Comparison of ENCODE assay signal across 12 mouse cellular contexts in genomic region chr2:21059618-21060346, GRCm38 (mm10).
DNase-seq lines count a peak whose midpoint lies in the region; ATAC-seq and TF ChIP-seq lines count a peak whose summit lies in the region.
"Had no signal": no experiment of that assay in that cellular context is flagged by ENCODE, and none has a peak within 500 bp of the region (broad histone marks: within the 10 kb centered on the region; RNA-seq: fewer than 3 reads in every experiment).

No protein-coding gene starts in this region.

- H3K4me3 ChIP-seq in forebrain, embryonic 13.5 days, result no peak overlapping the region
- no peak overlapping the region for H3K4me3 ChIP-seq in hindbrain, embryonic 15.5 days
- no peak overlapping the region for H3K4me3 ChIP-seq in midbrain, postnatal 0 days (ENCODE audit: low read depth, low read length)
- H3K4me3 ChIP-seq: kidney, embryonic 15.5 days had no signal

- H3K4me1 ChIP-seq in forebrain, embryonic 13.5 days, result peaks cover 40% of the 10 kb centered on the region
- H3K4me1 ChIP-seq in hindbrain, embryonic 15.5 days (replicated peaks), result peaks cover 19% of the 10 kb centered on the region
- H3K4me1 ChIP-seq in midbrain, postnatal 0 days (ENCODE audit: insufficient read depth, low read length), result peaks cover 8% of the 10 kb centered on the region; the same call in 1 of the 2 replicates
- H3K4me1 ChIP-seq: kidney, embryonic 15.5 days had no signal

- H3K36me3 ChIP-seq in forebrain, embryonic 13.5 days (ENCODE audit: poor library complexity, severe bottlenecking), result no peaks in the 10 kb centered on the region
- no peaks in the 10 kb centered on the region for H3K36me3 ChIP-seq in hindbrain, embryonic 15.5 days
- no peaks in the 10 kb centered on the region for H3K36me3 ChIP-seq in midbrain, postnatal 0 days (ENCODE audit: insufficient read depth, low read length)
- H3K36me3 ChIP-seq: kidney, embryonic 15.5 days had no signal

- peak overlapping the region; percentile 34 for H3K4me2 ChIP-seq in forebrain, embryonic 13.5 days
- H3K4me2 ChIP-seq in hindbrain, embryonic 15.5 days, result 0 out of 2 replicates have a peak overlapping the region, but pooled peaks have one; percentile 0
- H3K4me2 ChIP-seq in midbrain, postnatal 0 days (ENCODE audit: low read depth, low read length, poor library complexity, severe bottlenecking), result no peak overlapping the region
- H3K4me2 ChIP-seq: kidney, embryonic 15.5 days had no signal

- 6% methylated on average over 3 of the region's 3 CpGs for WGBS in forebrain, embryonic 13.5 days
- 8% methylated on average over 3 of the region's 3 CpGs for WGBS in hindbrain, embryonic 15.5 days
- WGBS in midbrain, postnatal 0 days, result 6% methylated on average over 3 of the region's 3 CpGs

- 0 out of 2 replicates have a peak, but pooled peaks cover 3% of the 10 kb centered on the region for H3K9me3 ChIP-seq in forebrain, embryonic 13.5 days (replicated peaks)
- no peaks in the 10 kb centered on the region for H3K9me3 ChIP-seq in hindbrain, embryonic 15.5 days
- H3K9me3 ChIP-seq in midbrain, postnatal 0 days (ENCODE audit: low read length), result no peaks in the 10 kb centered on the region
- H3K9me3 ChIP-seq: kidney, embryonic 15.5 days had no signal

- TF ChIP-seq CTCF in midbrain, postnatal 0 days (IDR thresholded peaks at IDR 0.05), result no peak

- peak overlapping the region; percentile 84 for H3K27ac ChIP-seq in forebrain, embryonic 13.5 days
- peak overlapping the region; percentile 72 for H3K27ac ChIP-seq in hindbrain, embryonic 15.5 days (replicated peaks)
- H3K27ac ChIP-seq in midbrain, postnatal 0 days (ENCODE audit: low read depth, low read length), result peak overlapping the region; percentile 38
- H3K27ac ChIP-seq: kidney, embryonic 15.5 days; liver, embryonic 14.5 days had no signal

- no peaks in the 10 kb centered on the region for H3K27me3 ChIP-seq in forebrain, embryonic 13.5 days
- no peaks in the 10 kb centered on the region for H3K27me3 ChIP-seq in hindbrain, embryonic 15.5 days
- no peaks in the 10 kb centered on the region for H3K27me3 ChIP-seq in midbrain, postnatal 0 days (ENCODE audit: insufficient read depth, low read length)
- H3K27me3 ChIP-seq: kidney, embryonic 15.5 days had no signal

- peak; percentile 18 for DNase-seq in embryo, embryonic 9.5 days (ENCODE audit: extremely low spot score)
- DNase-seq in embryo, embryonic 10 days (ENCODE audit: low spot score), result no peak
- DNase-seq in midbrain, postnatal 0 days (ENCODE audit: low spot score), result no peak
- no peak for DNase-seq in right cerebral cortex, postnatal 10 days (ENCODE audit: low spot score in 2 of 2)
- DNase-seq in B cell, adult 2 months, result no peak
- DNase-seq in spleen, postnatal 36 days (ENCODE audit: low spot score in 2 of 2), result no peak
- DNase-seq: cerebellum, adult 2 months; lung, postnatal 36 days had no signal

- H3K9ac ChIP-seq in forebrain, embryonic 13.5 days, result 0 out of 2 replicates have a peak overlapping the region, but pooled peaks have one; percentile 17
- H3K9ac ChIP-seq in hindbrain, embryonic 15.5 days, result no peak overlapping the region
- no peak overlapping the region for H3K9ac ChIP-seq in midbrain, postnatal 0 days (replicated peaks; ENCODE audit: low read length, poor library complexity, severe bottlenecking)
- H3K9ac ChIP-seq: kidney, embryonic 15.5 days; liver, embryonic 14.5 days had no signal

- ATAC-seq in forebrain, embryonic 13.5 days, result peak; percentile 67
- ATAC-seq in hindbrain, embryonic 15.5 days (ENCODE audit: low FRiP score, low read depth), result no peak
- ATAC-seq in midbrain, postnatal 0 days (ENCODE audit: low FRiP score), result no peak
